Mouse (Mus musculus) layer of hippocampus, adult 8-10 months (tissue): Measurements from ENCODE around the gene Ruvbl2. TPM values are rescaled to one million over a fixed set of nuclear protein-coding genes. Genes with fewer than 3 reads are reported as not detected.

ENCODE experiments used
- DNase-seq, 2 experiments: peaks; one replicate each; pipeline ENCODE4 v3.0.0; 2022; ENCODE audit warnings: low spot score in 2 of 2
- total RNA-seq, 4 experiments: library from RNA; stranded (reverse); gene quantifications; 2 replicates each; pipeline ENCODE4 v1.2.4; 2022

Ruvbl2 gene
- total RNA-seq, 4 experiments from 2014 or later, result 31.7 to 38.7 (median 35.4) TPM

DNA sequence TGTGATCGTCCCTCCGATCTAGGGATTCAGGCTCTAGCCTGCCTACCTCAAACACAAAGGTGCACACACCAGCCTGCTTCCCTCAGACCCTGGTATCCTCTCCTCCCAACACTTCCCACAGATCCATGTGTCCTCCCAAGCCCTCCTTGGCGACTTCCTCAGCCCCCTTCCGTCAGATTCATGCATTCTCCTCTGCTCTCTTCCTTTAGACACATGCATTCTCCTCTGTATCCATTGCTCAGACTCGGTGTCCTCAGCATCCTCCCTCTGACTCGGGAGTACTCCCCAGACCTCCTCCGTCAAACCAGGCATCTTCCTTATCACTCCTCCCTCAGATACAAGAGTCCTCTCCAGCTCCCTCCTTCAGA lies 4.1 kb downstream of the Ruvbl2 start:
- DNase-seq, result no peak

DNA sequence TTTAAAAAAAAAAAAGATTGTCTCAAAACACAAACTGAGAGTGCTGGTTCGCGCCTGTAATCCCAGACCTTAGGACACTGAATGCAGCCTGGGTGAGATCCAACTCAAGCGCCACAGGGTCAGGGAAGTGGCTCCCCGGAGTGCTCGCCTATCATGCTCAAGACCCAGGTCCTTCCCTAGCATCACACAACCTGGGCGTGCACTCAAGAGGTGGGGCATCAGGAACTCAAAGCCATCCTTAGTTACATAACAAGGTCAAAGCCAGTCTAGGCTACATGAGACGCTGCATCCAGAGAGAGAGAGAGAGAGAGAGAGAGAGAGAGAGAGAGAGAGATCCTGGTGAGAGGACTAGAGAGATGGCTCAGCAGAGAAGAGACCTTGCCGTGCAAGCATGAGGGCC lies 11.3 kb downstream of the Ruvbl2 start:
- DNase-seq, result no peak

DNA sequence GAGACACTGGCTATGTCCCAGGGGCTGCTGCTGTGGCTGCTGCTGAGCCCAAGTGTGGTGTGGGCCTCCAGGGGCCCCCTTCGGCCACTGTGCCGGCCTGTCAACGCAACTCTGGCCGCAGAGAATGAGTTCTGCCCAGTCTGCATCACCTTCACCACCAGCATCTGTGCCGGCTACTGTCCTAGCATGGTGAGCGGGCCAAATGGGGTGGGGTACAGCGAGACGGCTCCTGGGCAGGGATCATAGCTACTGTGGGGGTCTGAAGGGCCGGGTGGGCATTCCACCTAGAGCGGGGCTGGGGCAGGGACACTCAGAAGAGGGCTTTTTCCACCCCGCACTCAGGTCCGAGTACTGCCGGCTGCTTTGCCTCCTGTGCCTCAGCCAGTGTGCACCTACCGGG lies 16.7 kb downstream of the Ruvbl2 start:
- DNase-seq, result no peak

DNA sequence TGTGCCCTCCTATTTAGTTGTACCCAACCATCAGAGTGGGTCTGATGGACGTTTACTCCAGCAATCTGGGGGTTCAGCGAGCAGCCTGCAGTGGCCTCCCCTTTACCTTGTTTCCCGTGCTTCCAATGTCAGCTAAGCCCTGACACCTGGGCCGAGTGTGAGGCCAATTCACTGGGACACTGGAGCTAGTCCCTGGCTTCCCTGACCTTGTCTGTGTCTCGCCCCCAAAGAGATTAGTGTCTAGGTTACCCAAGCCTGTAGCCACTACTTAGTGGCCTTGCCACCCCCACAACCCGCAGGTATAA lies 17.3 kb downstream of the Ruvbl2 start, which contains the start of gene Lhb:
Gene Lhb (plus strand): TSS at position 206 of the 305 bp plus-strand sequence.
- no peak for DNase-seq

DNA sequence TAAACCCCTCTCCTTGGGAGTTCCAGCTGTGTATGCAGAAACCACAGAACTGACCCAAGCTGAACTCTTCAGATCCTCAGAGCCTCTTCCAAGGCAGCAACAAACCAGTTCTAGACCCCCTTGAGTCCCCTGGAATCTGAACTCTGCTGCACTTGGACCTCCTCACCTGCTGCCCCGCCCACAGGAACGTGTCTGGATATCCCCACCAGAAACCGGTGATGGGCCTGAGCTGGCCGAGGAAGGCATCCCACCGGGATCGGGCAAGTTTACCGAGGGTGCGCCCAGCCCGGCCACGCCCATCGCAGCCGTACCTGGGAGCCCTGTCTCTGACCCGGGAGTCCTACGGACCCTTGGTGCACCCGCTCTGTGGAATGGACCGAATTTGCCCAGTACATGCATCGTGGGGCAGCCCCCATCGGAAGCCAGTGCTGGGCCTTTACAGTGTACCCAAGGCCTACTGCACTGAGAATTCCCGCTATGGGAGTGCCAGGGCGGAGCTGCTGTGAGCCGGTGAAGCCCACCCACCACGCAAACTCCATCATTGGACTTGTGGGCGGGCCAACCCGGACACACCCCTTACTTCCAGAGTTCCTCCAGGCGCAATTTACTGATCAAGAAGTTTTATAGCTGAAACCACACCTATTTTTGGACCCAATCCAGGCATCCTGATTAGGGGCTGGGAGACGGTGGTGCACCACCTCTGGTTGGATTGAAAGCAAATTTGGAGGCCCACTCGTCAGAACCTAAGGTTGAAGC lies 17.9 kb downstream of the Ruvbl2 start:
- DNase-seq, result no peak

DNA sequence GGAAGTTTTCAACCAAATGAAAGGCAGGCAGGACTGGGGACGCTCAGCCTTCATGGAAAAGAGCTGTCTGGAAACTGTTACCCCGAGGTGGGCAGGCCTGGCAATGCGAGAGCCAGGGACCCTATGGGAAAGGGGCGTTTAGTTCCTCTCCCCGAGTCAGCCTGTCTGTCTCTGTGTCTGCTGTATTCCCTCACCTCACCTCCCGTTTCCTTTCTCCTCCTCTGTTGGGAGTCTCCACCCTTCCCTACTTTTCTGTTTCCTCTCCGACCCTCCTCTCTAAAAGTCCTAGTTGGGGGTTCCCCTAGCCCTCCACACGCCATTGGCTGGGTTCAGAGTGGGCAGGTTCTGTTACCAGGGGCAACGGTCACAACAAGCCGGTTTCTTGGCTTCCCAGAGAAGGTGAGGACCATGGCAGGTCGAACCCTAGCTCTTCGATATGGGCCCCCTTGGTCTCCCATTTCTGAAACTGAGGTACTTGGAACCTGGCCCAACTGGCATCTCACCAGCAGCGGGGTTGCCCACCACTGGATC lies 19.9 kb downstream of the Ruvbl2 start:
- no peak for DNase-seq

DNA sequence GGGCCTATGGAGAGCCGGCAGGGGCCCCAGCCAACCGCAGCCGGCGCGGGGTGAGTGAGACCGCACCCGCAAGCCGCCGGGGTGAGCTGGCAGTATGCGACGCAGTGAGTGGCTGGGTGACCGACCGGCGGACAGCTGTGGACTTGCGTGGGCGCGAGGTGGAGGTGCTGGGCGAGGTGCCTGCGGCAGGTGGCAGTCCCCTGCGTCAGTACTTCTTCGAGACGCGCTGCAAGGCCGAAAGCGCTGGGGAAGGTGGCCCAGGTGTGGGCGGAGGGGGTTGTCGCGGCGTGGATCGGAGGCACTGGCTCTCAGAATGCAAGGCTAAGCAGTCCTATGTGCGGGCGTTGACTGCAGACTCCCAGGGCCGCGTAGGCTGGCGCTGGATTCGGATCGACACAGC lies 22.3 kb downstream of the Ruvbl2 start:
- DNase-seq, result no peak

DNA sequence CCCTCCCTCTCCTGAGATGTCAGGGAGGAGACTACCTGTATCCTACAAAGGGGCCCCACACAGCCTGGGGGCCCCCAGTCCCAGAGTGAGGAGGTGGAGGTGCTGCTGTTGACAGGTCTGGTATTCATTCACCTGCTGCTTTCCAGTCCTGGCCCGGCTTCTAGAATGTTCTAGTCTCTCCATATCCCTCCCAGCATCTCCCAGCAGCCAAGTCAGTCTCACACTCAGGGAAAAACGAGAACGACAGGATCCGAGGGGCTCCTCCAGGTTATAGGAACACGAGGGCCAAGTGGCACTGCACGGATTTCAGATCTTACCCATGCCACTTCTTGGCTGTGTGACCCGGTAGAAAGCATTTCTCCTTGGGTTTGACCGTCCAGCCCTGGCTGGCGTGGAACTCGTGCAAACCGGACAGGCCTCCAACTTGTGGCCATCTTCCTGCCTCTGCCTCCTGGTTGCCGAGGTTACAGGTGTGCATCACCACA lies 23.1 kb downstream of the Ruvbl2 start:
- no peak for DNase-seq

DNA sequence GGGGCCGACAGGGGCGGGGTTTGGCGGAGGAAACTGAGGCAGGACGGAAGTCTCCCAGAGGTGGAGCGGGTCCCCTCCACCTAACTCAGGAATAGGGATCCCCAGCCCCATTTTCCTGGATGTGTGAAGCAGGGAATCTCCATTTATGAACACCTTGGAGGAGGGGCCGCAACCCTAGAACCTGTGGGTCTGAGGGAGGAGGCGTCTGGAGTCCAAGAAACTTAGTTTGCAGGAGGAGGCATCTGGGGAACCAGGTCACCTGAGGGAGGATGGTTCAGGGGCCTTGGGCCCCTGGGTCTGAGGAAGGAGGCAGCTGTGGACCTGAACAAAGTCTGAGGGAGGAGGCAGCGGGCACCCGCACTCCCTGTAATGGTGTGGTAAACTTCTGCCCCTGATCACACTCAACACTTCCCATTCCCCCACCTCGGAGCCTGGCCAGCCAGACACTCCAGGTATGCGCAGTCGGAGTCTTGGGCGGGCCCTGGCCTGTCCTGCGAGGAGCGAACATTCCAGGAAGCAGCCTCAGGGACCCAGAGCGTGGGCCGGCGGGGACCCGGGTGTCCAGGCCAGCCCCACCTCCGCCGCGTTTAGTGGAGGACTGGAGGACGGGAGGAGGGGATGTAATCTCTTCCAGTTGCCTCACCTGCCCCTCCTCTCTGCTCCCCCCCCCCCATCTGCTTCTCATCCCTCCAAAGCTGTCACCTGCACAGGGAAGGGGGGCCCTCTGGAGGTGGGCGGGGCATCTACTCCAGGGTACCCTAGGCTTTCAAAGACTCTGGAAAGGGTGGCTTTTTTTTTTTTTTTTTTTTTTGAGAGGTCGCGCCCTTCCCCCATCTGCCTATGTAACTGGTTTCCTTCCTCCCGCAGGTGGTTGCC lies 23.8 kb downstream of the Ruvbl2 start:
- DNase-seq, result no peak

DNA sequence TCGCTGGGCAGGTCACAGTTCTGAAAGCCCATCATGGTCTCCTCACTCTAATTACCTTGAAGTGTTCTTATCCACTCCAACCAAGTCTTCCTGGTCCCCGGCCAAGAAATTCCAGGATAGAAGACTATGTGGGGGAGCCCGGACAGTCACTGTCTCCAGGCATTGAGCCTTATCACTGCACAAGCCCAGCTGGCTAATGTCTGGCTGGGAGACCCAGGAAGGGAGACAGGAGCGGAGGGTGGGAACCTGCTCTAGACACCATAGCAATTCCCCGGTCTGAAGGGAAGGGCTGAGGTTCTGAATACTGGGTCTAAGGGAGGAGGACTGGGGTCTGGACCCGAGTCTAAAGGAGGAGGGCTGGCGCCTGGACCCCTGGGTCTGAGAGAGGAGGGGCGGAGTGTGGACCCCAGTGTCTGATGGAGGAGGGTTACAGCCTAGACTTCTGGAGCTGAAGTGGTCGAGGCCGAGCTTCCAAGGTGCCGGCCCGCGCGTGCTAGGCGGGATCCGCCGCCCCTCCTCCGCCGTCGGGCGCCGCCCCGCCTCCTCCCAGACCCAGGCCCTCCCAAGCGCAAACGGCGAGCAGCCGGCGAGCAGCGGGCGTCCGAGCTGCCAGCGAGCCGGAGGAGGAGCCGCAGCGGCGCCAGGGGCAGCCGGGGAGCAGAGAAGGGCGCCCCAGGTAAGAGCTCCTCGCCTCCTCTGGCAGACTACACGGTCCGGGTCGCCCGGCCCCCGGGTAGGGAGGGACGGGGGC lies 24.6 kb downstream of the Ruvbl2 start, which contains the start of gene Ntf5:
Gene Ntf5 (plus strand): TSS at position 583 of the 751 bp plus-strand sequence.
- no peak for DNase-seq

DNA sequence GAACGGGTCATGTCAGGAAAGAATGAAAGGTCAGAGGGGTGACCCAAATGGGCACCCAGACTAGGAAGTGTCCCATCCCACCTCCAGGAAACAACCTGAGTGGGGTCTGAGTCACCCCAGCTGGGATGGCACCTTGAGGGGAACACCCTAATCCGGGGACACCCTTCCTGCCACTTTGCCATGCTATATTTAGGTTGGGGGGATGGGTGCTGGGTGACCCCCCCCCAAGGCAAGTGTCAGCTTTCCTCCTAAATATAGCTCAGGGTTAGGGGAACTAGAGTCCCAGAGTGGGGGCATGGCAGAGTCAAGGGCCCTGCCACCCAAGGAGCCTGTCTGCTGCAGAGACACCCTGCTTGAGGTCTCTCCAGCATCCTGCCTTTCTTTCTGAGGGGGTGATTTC lies 25.5 kb downstream of the Ruvbl2 start:
- no peak for DNase-seq

DNA sequence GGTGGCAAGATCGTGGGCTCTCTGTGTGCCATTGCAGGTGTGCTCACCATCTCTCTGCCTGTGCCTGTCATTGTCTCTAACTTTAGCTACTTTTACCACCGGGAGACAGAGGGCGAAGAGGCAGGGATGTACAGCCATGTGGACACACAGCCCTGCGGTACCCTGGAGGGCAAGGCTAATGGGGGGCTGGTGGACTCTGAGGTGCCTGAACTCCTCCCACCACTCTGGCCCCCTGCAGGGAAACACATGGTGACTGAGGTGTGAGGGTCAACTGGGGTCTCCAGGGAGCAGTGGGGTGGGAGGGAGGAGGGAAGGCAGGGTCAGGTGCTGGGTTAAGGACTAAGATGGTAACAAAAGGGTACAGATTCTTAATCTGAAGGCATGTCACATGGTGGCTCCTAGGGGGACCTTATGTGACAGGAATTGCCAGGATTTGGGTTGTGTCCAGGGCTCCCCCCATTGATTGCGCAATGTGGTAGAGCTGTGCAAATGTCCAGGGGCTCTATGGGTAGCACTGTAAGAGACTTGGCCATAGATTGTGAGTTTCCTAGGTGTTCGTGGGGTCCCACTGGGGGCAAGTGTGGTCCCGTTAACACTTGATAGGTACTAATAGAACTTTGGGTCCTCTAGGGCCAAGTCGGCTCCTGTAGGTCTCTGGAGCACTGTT lies 28.3 kb downstream of the Ruvbl2 start:
- no peak for DNase-seq

DNA sequence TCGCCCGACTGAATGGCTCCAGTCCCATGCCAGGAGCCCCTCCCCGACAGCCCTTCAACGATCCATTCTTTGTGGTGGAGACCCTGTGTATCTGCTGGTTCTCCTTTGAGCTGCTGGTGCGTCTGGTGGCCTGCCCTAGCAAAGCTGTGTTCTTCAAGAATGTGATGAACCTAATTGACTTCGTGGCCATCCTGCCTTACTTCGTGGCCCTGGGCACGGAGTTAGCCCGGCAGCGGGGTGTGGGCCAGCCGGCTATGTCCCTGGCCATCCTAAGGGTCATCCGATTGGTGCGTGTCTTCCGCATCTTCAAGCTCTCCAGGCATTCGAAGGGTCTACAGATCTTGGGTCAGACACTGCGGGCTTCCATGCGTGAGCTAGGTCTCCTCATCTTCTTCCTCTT lies 28.9 kb downstream of the Ruvbl2 start:
- DNase-seq, result no peak

DNA sequence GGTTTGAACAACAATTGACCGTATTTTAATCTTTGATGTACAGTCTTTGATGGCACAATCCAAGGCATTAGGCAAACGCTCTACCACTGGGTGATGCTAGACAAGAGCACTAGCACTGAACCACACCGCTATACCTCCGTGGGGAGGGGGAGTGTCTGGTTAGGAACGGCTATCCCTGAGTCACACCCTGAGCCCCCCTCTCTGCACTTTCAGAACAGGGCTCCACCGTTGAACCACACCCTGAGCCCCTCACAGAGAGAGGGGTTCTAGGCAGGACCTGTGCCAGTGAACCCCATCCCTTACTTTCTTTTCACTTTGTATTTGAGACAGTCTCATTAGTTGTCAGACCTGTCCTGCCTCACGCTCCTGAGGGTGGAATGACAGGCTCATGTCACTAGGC lies 29.5 kb downstream of the Ruvbl2 start:
- no peak for DNase-seq

DNA sequence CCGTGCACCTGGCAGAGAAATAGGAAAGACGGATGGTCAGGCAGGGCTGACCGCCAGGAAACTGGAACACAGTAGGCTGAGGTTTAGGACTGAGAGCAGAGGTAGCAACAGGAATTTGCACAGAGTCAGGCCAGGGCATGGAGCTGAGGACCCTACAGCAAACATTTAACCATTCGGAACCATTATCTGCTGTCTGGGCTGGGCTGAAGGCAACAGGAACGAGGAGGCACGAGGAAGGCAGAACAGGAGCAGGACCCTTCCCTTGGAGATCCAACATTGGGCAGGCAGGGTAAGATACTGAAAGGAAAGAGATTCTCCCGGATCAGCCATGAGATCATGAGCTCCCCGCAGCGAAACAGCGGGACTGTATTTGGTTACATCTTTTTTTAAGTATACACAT lies 30.1 kb downstream of the Ruvbl2 start:
- no peak for DNase-seq

DNA sequence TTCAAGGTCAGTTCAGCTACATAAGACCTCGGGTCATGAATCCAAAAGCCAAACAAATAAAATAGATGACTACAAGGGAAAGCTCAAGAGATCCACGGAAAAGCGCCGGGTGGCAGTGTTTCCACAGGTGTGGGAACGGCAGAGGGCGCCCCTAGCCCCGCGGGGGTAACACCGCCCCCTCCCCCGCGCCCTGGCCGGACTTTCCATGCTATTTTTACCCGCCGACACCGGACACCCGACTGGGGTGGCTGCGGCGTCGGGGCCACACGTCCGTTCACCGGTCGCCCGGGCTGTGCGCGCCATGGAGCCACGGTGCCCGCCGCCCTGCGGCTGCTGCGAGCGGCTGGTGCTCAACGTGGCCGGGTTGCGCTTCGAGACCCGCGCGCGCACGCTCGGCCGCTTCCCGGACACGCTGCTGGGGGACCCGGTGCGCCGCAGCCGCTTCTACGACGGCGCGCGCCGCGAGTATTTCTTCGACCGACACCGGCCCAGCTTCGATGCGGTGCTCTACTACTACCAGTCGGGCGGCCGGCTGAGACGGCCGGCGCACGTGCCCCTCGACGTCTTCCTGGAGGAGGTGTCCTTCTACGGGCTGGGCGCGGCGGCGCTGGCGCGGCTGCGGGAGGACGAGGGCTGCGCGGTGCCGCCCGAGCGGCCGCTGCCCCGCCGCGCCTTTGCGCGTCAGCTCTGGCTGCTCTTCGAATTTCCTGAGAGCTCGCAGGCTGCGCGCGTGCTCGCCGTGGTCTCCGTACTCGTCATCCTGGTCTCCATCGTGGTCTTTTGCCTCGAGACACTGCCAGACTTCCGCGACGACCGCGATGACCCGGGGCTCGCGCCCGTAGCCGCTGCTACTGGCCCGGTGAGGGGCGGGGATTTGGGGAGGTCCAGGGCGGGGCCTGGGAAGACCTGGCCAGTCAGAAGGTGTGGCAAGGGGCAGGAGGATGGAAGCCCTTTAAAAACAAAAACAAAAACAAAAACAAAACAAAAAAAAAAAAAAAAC lies 31.4 kb downstream of the Ruvbl2 start:
- DNase-seq, result no peak

DNA sequence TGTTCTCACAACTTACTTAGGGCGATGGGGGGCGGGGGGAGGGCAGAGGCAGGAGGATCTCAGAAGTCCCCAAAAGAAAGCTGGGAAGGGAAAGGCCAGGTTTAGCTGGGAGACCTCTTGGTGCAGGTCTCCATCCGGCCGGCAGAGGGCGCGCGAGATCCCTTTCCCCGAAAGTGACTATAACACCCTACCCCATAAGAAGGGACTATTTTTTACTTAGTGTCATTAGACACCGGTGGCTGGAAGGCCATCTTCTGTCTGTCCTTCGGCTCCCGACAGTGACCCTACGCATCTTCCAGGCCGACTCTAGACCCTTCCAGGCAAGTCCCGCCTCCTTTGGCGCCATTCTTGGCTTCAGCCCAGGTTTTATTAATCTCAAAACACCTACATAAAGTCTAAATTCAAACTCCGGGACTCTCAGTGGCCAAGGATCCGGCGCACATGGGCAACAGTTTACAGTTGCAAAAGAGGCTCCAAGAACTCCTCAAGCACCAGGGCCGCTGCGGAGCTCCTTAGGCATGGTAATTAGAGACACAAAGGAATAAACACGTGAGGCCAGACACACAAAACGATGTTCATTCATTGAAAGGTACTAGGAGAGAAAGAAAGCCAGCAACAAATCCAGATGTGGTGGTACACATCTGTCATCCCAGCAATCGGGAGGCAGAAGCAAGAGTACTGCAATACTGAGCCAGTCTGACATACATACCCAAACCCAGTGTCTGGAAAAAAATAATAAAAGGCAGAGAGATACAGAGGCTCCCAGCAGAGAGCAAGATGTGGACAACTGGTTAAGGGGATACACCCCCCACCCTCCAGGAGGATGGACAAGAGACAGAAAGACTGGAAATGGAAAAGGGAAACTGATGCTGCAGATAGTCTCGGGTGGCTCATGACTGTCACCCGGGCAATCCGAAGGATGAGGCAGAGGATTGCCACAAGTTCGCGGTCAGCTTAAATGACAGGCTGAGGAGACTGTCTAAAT lies 32.5 kb downstream of the Ruvbl2 start, which contains the start of gene Kcna7:
Gene Kcna7 (plus strand): TSS at position 563 of the 985 bp plus-strand sequence.
- peak in 1 of 2 experiments; percentile 65 for DNase-seq

DNA sequence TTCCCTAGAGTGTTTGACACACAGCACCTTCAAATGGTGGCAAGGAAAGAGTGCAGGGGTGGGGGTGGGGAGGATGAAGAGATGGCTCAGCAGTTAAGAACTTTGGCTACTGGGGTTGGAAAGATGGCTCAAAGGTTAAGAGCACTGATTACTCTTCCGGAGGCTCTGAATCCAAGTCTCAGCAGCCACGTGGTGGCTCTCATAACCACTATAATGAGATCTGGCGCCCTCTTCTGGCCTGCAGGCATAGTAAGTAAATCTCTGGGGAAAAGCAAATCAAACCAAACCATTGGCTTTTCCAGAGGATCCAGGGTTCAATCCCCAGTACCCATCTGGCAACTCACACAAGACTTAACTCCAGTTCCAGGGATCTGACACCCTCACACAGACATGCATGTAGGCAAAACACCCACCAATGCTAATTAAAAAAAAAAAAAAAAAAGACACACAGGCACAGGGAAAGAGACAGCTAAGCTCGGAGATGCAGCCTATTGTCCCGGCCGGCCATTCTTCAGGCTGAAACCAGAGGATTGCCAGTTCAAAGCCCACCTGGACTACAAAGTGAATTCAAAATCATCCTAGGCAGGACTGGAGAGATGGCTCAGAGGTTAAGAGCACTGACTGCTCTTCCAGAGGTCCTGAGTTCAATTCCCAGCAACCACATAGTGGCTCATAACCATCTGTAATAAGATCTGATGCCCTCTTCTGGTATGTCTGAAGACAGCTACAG lies 34.2 kb downstream of the Ruvbl2 start:
- DNase-seq, result peak in 1 of 2 experiments; percentile 33
